Mouse (Mus musculus): ENCODE results near the gene Fam198a. TPM values are rescaled to one million over a fixed set of nuclear protein-coding genes. Genes with fewer than 3 reads are reported as not detected.

The Fam198a gene
- polyA plus RNA-seq, 1 experiment from 2014 or later = 1.0 TPM

DNA sequence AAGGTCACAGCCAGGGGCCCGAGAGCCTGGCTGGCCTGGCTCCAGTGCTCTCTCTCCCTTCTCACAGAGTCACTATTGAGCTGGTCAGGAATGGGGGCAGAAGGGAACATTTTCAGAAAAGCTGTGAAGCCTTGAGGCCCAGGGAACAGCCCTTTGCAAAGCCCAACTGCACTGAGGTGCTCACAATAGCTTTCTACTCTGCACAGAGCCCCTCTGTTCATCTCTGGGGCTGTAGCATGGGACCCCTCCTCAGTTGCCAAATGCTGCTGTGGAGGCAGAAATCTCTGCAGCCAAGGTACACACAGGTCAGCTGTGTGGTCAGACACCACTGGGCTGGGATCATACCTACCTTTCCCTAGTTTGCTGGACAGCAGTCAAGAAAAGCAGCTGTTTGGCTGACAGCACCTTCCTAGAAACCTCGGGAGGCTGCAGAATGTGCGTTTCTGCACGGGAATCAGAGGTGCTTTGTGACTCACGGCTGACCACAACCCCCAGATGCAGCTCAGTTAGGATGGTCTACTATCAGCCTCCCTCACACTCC lies 19.1 kb downstream of the Fam198a start:
- 73% methylated on average over 5 of the region's 5 CpGs for WGBS
- Histone ChIP-seq H3K9ac (0 out of 2 replicates have a peak overlapping the region, but pooled peaks have one; percentile 8), H3K9me3 (replicated peaks) (no peaks in the 10 kb centered on the region), H3K4me3 (no peak overlapping the region), H3K27me3 (no peaks in the 10 kb centered on the region), H3K4me2 (no peak overlapping the region), H3K4me1 (no peaks in the 10 kb centered on the region), H3K36me3 (ENCODE audit: poor library complexity, severe bottlenecking) (no peaks in the 10 kb centered on the region), H3K27ac (no peak overlapping the region)
- ATAC-seq = no peak

- no peaks in the 10 kb centered on the region for H3K4me1 ChIP-seq
- no peak for ATAC-seq
- H3K9me3 ChIP-seq (replicated peaks) = no peaks in the 10 kb centered on the region
- H3K9ac ChIP-seq = no peak overlapping the region
- H3K4me2 ChIP-seq = no peak overlapping the region
- H3K27me3 ChIP-seq = no peaks in the 10 kb centered on the region
- H3K36me3 ChIP-seq (ENCODE audit: poor library complexity, severe bottlenecking) = no peaks in the 10 kb centered on the region
- no peak overlapping the region for H3K27ac ChIP-seq
- no peak overlapping the region for H3K4me3 ChIP-seq
- WGBS = 64% methylated on average over 1 of the region's 1 CpGs
These were observed 22.4 kb downstream of the Fam198a start for GRCm38 (mm10) chr9:121973207-121973606.

GRCm38 (mm10) chr9:121974141-121974986 lies 23.6 kb downstream of the Fam198a start:
- no peaks in the 10 kb centered on the region for H3K36me3 ChIP-seq (ENCODE audit: poor library complexity, severe bottlenecking)
- no peak overlapping the region for H3K9ac ChIP-seq
- H3K4me3 ChIP-seq = no peak overlapping the region
- H3K27ac ChIP-seq = no peak overlapping the region
- 84% methylated on average over 12 of the region's 12 CpGs for WGBS
- no peak for ATAC-seq
- no peak overlapping the region for H3K4me2 ChIP-seq
- no peaks in the 10 kb centered on the region for H3K27me3 ChIP-seq
- no peaks in the 10 kb centered on the region for H3K9me3 ChIP-seq (replicated peaks)
- H3K4me1 ChIP-seq = no peaks in the 10 kb centered on the region

DNA sequence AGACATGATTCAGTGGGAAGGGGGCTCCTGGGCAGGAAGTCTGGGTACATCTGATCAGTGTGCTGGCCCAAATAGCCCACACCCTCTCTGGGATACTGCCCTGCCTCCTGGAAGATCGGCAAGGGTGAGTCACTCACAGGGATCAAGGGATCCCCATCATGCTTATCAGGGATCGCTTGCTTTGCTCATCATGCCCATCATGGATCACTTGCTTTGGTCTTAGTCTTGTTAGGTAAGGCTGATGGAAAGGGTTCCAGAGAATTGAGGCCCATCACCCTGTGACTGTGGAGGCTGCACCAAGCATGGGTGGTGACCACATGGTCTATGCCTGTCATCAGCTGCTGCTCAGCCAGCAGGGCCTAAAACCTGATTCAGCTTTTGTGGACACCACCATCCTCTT lies 24.5 kb downstream of the Fam198a start:
- no peaks in the 10 kb centered on the region for H3K27me3 ChIP-seq
- WGBS = 71% methylated on average over 2 of the region's 2 CpGs
- no peak overlapping the region for H3K9ac ChIP-seq
- H3K4me3 ChIP-seq = no peak overlapping the region
- ATAC-seq = no peak
- H3K4me2 ChIP-seq = no peak overlapping the region
- H3K36me3 ChIP-seq (ENCODE audit: poor library complexity, severe bottlenecking) = no peaks in the 10 kb centered on the region
- no peaks in the 10 kb centered on the region for H3K4me1 ChIP-seq
- H3K27ac ChIP-seq = no peak overlapping the region
- H3K9me3 ChIP-seq (replicated peaks) = no peaks in the 10 kb centered on the region

DNA sequence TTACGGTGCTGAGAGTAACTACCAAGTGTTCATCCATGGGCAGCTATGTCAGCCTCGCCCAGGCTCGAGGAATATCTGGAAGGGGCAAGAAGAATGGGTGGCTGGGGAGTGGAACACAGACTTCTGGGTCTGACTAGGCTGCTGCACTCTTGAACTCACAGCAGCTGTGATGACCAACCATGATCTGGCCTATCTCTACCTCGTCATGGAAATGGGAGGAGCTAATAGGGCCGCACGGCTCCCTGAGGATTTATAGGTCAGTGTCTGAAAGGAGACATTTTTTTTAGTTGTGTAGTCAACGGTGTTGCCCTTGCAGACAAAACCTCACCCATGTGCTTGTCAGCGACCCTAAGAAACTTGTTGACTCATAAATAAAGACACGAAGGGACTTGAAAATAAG lies 30.3 kb downstream of the Fam198a start:
- no peak for ATAC-seq
- Histone ChIP-seq H3K27ac (no peak overlapping the region), H3K27me3 (no peaks in the 10 kb centered on the region), H3K4me1 (peaks cover 4% of the 10 kb centered on the region; the same call in 1 of the 2 replicates), H3K9ac (no peak overlapping the region), H3K4me3 (no peak overlapping the region), H3K9me3 (replicated peaks) (no peaks in the 10 kb centered on the region), H3K4me2 (no peak overlapping the region), H3K36me3 (ENCODE audit: poor library complexity, severe bottlenecking) (peaks cover 17% of the 10 kb centered on the region)
- 88% methylated on average over 9 of the region's 9 CpGs for WGBS

- Histone ChIP-seq H3K4me1 (peaks cover 4% of the 10 kb centered on the region; the same call in 1 of the 2 replicates), H3K9ac (no peak overlapping the region), H3K9me3 (replicated peaks) (no peaks in the 10 kb centered on the region), H3K27me3 (no peaks in the 10 kb centered on the region), H3K4me2 (no peak overlapping the region), H3K27ac (no peak overlapping the region), H3K4me3 (no peak overlapping the region), H3K36me3 (ENCODE audit: poor library complexity, severe bottlenecking) (peaks cover 17% of the 10 kb centered on the region)
- WGBS = 90% methylated on average over 10 of the region's 10 CpGs
- no peak for ATAC-seq
These were observed 30.8 kb downstream of the Fam198a start for GRCm38 (mm10) chr9:121981466-121982105.

DNA sequence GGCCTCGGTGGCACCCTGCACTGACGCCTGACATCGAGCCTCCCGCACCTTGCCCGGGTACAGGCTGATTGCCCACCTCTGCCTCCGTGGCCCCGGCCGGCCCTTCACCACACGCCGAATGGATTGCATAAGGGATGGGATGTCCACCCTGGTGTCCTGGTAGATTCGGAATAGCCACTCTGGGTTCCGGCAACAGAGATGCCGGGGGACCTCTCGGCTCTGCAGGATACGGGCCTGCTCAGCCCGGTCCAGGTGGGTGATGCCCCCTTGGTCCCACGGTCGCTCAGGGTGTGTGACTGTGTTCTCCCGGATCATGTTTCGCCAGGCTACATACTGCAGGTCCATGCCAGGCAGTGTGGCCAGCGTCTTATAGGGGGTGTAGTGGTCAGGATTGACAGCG lies 31.4 kb downstream of the Fam198a start:
- no peak for ATAC-seq
- H3K4me3 ChIP-seq = no peak overlapping the region
- H3K4me2 ChIP-seq = no peak overlapping the region
- 98% methylated on average over 22 of the region's 22 CpGs for WGBS
- H3K36me3 ChIP-seq (ENCODE audit: poor library complexity, severe bottlenecking) = peaks cover 17% of the 10 kb centered on the region
- H3K27ac ChIP-seq = no peak overlapping the region
- no peaks in the 10 kb centered on the region for H3K27me3 ChIP-seq
- H3K9me3 ChIP-seq (replicated peaks) = no peaks in the 10 kb centered on the region
- H3K4me1 ChIP-seq = peaks cover 4% of the 10 kb centered on the region; the same call in 1 of the 2 replicates
- H3K9ac ChIP-seq = no peak overlapping the region

- no peak overlapping the region; the same call in 1 of the 2 replicates for H3K27ac ChIP-seq
- no peaks in the 10 kb centered on the region for H3K27me3 ChIP-seq
- no peak overlapping the region for H3K4me3 ChIP-seq
- 94% methylated on average over 15 of the region's 15 CpGs for WGBS
- H3K9ac ChIP-seq = no peak overlapping the region
- H3K36me3 ChIP-seq (ENCODE audit: poor library complexity, severe bottlenecking) = peaks cover 17% of the 10 kb centered on the region
- ATAC-seq = no peak
- no peaks in the 10 kb centered on the region for H3K9me3 ChIP-seq (replicated peaks)
- no peak overlapping the region for H3K4me2 ChIP-seq
- peaks cover 4% of the 10 kb centered on the region; the same call in 1 of the 2 replicates for H3K4me1 ChIP-seq
These were observed 31.9 kb downstream of the Fam198a start for GRCm38 (mm10) chr9:121982665-121983064.

DNA sequence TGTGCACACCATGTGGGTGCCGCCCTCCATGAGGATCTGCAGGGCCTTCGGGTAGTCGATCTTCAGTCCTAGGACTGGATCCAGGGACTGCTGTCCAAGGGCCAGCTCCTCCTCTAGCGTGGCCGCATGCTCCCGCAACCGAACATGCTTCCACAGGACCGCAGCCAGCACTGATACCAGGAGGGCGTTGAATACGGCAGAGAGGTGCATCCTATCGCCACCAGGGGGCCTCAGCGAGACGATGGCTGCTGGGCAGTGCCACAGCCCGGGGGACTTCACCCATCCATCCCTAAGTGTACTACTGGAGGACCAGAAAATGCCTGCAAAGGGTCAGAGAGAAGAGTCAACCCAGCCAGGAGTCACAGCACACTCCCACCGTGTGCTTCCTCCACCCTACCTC lies 32.7 kb downstream of the Fam198a start:
- Histone ChIP-seq H3K4me3 (no peak overlapping the region), H3K4me1 (peaks cover 4% of the 10 kb centered on the region; the same call in 1 of the 2 replicates), H3K4me2 (no peak overlapping the region), H3K36me3 (ENCODE audit: poor library complexity, severe bottlenecking) (peaks cover 17% of the 10 kb centered on the region), H3K9ac (no peak overlapping the region), H3K27ac (no peak overlapping the region), H3K27me3 (no peaks in the 10 kb centered on the region), H3K9me3 (replicated peaks) (no peaks in the 10 kb centered on the region)
- 56% methylated on average over 15 of the region's 15 CpGs for WGBS
- peak; percentile 68 for ATAC-seq

- Histone ChIP-seq H3K9ac (no peak overlapping the region), H3K4me3 (no peak overlapping the region), H3K27ac (no peak overlapping the region), H3K36me3 (ENCODE audit: poor library complexity, severe bottlenecking) (peaks cover 17% of the 10 kb centered on the region), H3K4me2 (no peak overlapping the region), H3K4me1 (peaks cover 8% of the 10 kb centered on the region; the same call in 1 of the 2 replicates), H3K9me3 (replicated peaks) (no peaks in the 10 kb centered on the region), H3K27me3 (no peaks in the 10 kb centered on the region)
- ATAC-seq = peak; percentile 66
- WGBS = 74% methylated on average over 15 of the region's 15 CpGs
These were observed 34.0 kb downstream of the Fam198a start for GRCm38 (mm10) chr9:121984465-121985461.

DNA sequence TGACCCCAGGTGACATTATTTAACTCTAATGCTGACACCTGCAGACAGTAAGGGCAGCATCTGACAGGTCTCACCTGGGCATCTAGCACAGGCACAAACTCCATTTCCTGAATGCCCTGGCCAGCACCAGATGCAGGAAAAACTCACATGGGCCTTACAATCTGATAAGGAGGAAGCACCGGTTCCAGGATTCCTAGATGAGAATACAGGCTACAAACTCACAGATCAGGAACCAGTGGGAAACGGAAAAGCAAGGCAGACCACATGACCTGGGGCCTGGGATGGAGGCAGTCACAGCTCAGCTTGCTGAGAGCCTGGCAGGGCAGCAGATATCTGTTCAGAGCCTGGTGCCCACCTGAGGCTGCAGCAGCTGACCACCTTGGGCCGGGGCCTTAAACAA lies 38.1 kb downstream of the Fam198a start:
- H3K9me3 ChIP-seq (replicated peaks) = no peaks in the 10 kb centered on the region
- no peaks in the 10 kb centered on the region for H3K27me3 ChIP-seq
- H3K9ac ChIP-seq = no peak overlapping the region
- peaks cover 5% of the 10 kb centered on the region for H3K36me3 ChIP-seq (ENCODE audit: poor library complexity, severe bottlenecking)
- 75% methylated on average over 3 of the region's 3 CpGs for WGBS
- H3K4me2 ChIP-seq = no peak overlapping the region
- ATAC-seq = no peak
- peaks cover 13% of the 10 kb centered on the region for H3K4me1 ChIP-seq
- H3K27ac ChIP-seq = no peak overlapping the region
- H3K4me3 ChIP-seq = no peak overlapping the region

Measured in forebrain, embryonic 13.5 days (tissue).